Mouse (Mus musculus) bone marrow, adult 2 months (tissue): ENCODE measurements around the gene Krt42.
"Not testable (repeated sequence)": the region's sequence is repeated elsewhere in the genome, so short reads cannot be mapped to it uniquely, and the experiment has no call there.

ENCODE experiments used
- CTCF ChIP-seq: fragments of 200-500 bp; IDR thresholded peaks from 2 replicates; pipeline ENCODE4 v1.5.1; 2011; ENCODE audit warnings: low read length, control low read depth; ENCODE audit not compliant: control insufficient read depth, insufficient read depth
- POLR2A ChIP-seq: fragments of 200-500 bp; IDR thresholded peaks from 2 replicates; pipeline ENCODE4 v1.6.1; 2011; ENCODE audit warnings: low read depth, mild to moderate bottlenecking, control low read depth, low read length, borderline replicate concordance; ENCODE audit not compliant: control insufficient read depth

DNA sequence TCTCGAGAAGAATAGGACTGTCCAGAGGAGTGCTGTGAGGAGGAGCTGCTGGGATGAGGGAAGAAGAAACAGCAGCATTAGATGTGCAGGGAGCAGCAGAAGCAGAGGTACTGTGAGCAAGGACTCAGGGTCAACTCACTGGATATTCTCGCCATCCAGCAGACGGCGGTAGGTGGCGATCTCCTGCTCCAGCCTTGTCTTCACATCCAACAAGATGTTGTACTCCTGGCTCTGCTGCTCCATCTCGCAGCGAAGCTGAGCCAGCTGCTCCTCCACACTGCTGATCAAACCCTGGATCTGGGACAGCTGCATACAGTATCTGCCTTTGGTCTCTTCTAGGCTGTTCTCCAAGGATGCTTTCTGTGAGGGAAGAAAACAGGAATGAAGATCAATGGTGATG, 23.2 kb downstream of the Krt42 start:
- not testable (repeated sequence) for TF ChIP-seq CTCF, POLR2A
